Mouse (Mus musculus) gastrocnemius, adult 2 months (tissue): ENCODE measurements at regions not wholly inside any gene's neighbourhood (a gene's known extent, or its start where the extent isn't known, plus 50 kb on each side); places are given as distances from the start of the nearest gene placed in this dataset.

Source experiments
- DNase-seq: peaks from one replicate; pipeline ENCODE4 v3.0.0; 2022
- H3K27ac ChIP-seq: fragments of 200-600 bp; 2 replicates; pipeline ENCODE4 v1.8.1; 2022; ENCODE audit warnings: mild to moderate bottlenecking
- H3K4me3 ChIP-seq: fragments of 200-600 bp; 2 replicates; pipeline ENCODE4 v1.8.1; 2022; ENCODE audit warnings: mild to moderate bottlenecking, moderate library complexity
- CTCF ChIP-seq: fragments of 200-600 bp; IDR thresholded peaks from 2 replicates; pipeline ENCODE4 v1.8.1; 2022; ENCODE audit warnings: antibody characterized with exemption, mild to moderate bottlenecking, moderate library complexity
- intact Hi-C: fragments of 180-260 bp; cut with DNase I; formaldehyde crosslinking; loops from one replicate; pipeline ENCODE4 v1.15.1; 2025

DNA sequence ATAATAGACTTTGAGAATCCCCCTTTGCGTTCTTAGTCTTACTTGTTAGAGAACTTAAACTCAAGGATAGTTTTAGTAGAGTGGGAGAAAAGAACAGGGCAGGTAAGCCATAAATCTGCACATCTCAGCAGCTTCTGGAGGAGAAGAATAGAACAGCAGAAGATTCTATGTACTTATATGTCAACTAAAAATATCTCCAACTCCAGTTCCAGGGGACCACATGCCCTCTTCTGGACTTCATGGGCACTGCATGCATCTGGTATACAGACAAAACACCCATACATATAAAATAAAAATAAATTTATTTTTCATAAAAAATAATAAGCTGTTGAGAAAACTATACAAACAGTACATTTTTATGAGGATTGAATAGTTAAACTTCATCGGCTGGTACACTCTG, 196.4 kb downstream of the Mettl4 start:
- peak; percentile 17; the same call in 1 of the 2 replicates for TF ChIP-seq CTCF
- H3K4me3 ChIP-seq, result no peak overlapping the region
- intact Hi-C loops, result no loop called here
- H3K27ac ChIP-seq, result no peak overlapping the region
- no peak for DNase-seq

DNA sequence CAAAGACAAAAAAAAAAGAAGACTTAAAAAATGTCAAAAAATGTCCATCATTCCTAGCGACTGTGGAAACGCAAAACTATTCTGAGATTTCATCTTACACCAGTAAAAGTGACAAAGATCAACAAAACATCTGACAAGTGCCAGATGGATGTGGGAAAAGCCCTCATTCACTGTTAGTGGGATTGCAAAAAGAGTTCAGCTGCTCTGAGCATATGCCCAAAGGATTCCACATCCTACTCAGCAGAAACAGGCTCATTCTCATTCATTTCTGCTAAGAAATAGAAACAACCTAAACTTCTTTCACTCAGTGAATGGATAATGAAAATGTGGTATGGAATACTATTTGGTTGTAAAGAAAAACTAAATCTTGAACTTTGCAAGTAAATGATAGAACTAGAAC, 221.1 kb downstream of the Mettl4 start:
- no peak for DNase-seq
- TF ChIP-seq CTCF, result no peak
- Histone ChIP-seq H3K4me3 (no peak overlapping the region), H3K27ac (no peak overlapping the region)
- intact Hi-C loops, result no loop called here
